Mouse (Mus musculus): ENCODE data around the gene Lamp5. TPM values are rescaled to one million over a fixed set of nuclear protein-coding genes. Genes with fewer than 3 reads are reported as not detected.

The Lamp5 gene
- total and polyA plus RNA-seq, 2 experiments from 2014 or later: not detected

- Histone ChIP-seq H3K9ac (replicated peaks; ENCODE audit: low read depth, low read length) (no peak overlapping the region), H3K27me3 (ENCODE audit: control insufficient read depth, insufficient read depth, low read length) (no peaks in the 10 kb centered on the region), H3K9me3 (replicated peaks; ENCODE audit: control insufficient read depth, low read length) (no peaks in the 10 kb centered on the region), H3K27ac (ENCODE audit: low read depth) (no peak overlapping the region), H3K4me2 (ENCODE audit: low read depth, low read length) (no peak overlapping the region), H3K36me3 (replicated peaks; ENCODE audit: control insufficient read depth, insufficient read depth, low read length) (no peaks in the 10 kb centered on the region), H3K4me3 (ENCODE audit: low read depth, low read length) (no peak overlapping the region), H3K4me1 (ENCODE audit: control insufficient read depth, insufficient read depth) (no peaks in the 10 kb centered on the region)
- ATAC-seq (ENCODE audit: insufficient read depth, low read depth): no peak
- TF ChIP-seq CTCF (IDR thresholded peaks at IDR 0.05; ENCODE audit: low read depth): no peak
- TF ChIP-seq EP300 (IDR thresholded peaks at IDR 0.05; ENCODE audit: low read depth): no peak
- DNase-seq (ENCODE audit: low spot score): no peak
- 92% methylated on average over 2 of the region's 2 CpGs for WGBS
Measured at GRCm38 (mm10) chr2:136118006-136118405, 66.0 kb downstream of the Lamp5 start.

Data from heart, postnatal 0 days (tissue).